Mouse (Mus musculus) ZHBTc4 (cell line): ENCODE data around the gene Fam131a.
"Not testable (repeated sequence)": the region's sequence is repeated elsewhere in the genome, so short reads cannot be mapped to it uniquely, and the experiment has no call there.

Source experiments
- DNase-seq: peaks from one replicate; pipeline ENCODE4 v3.0.0-alpha.2; 2011; ENCODE audit warnings: low read depth, low spot score

The Fam131a gene

GRCm38 (mm10) chr16:20693111-20693701, at the start of gene Fam131a:
Gene Fam131a, plus strand, starts transcription at chr16:20693241.
- peak; percentile 85 for DNase-seq

DNA sequence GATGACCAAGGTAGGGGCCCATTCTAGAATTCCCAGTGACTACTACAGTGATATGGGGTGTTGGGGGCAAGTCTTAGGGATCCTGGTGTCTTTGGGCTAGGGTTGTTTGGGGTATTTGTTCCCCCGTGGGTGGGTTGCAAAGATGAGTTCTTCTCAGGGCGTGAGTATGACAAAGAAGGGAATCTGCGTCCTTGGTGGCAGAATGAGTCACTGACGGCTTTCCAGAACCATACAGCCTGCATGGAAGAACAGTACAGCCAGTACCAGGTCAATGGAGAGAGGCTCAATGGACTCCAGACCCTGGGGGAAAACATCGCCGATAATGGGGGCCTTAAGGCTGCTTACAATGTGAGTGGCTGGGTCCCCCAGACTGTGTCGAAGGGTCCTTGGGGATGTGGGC, 49.1 kb upstream of the Fam131a start:
- DNase-seq: no peak

GRCm38 (mm10) chr16:20651076-20651946, 41.7 kb upstream of the Fam131a start, which contains the start of gene Psmd2:
Gene Psmd2, plus strand, starts transcription at chr16:20651652.
- DNase-seq: peak; percentile 98

DNA sequence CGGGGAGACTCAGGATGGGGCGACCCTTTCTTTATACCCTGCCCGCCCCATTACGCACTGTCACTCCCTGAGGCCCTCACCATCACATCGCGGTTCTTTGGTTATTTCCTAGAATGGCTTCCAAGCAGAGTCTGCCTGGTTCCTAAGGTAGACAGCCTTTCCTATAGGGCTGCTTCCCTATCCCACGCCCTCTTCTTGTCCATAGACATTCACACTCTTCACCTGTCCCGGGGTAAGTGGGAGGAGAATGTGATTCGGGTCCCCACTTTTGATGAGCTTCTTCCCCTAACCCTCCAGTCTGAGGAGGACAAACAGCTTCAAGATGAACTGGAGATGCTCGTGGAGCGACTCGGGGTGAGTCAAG, 41.1 kb upstream of the Fam131a start:
- no peak for DNase-seq

- no peak for DNase-seq
Observed at GRCm38 (mm10) chr16:20653315-20653714, 39.7 kb upstream of the Fam131a start.

- DNase-seq: no peak
Observed at GRCm38 (mm10) chr16:20657661-20658060, 35.4 kb upstream of the Fam131a start.

DNA sequence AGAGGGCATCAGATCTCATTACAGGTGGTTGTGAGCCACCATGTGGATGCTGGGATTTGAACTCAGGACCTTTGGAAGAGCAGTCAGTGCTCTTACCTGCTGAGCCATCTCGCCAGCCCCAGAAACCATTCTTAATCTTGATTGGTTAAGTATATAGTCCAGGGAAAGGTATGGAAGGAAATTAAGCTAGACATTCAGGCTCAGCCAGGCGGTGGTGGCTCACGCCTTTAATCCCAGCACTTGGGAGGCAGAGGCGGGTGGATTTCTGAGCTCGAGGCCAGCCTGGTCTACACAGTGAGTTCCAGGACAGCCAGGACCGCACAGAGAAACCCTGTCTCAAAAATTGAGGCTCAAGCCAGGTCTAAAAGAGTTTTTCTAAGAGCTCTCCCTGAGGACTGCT, 25.0 kb upstream of the Fam131a start, which contains the start of gene Eif4g1:
Gene Eif4g1, plus strand, starts transcription at position 301 of the 400 bp plus-strand sequence.
- DNase-seq: not testable (repeated sequence)

DNA sequence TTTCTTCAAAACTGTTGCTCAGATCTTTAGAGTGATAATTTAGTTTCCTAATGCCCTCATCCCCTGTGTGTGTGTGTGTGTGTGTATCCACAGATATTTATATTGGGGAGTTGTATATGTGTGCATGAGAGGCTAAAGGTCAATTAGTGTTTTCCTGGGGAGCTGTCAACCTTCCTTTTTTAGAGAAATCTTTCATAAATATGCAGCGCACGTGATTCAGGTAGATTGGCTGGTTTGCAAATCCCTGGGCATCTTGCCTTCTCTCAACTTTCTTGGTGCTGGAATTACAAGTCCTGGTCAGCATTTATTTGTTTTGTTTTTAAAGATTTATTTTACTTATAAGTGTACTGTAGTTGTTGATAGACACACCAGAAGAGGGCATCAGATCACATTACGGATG, 22.8 kb upstream of the Fam131a start:
- DNase-seq: no peak

GRCm38 (mm10) chr16:20671886-20672285, 21.2 kb upstream of the Fam131a start:
- peak; percentile 68 for DNase-seq

GRCm38 (mm10) chr16:20672500-20672902, 20.5 kb upstream of the Fam131a start:
- DNase-seq: peak; percentile 98

DNA sequence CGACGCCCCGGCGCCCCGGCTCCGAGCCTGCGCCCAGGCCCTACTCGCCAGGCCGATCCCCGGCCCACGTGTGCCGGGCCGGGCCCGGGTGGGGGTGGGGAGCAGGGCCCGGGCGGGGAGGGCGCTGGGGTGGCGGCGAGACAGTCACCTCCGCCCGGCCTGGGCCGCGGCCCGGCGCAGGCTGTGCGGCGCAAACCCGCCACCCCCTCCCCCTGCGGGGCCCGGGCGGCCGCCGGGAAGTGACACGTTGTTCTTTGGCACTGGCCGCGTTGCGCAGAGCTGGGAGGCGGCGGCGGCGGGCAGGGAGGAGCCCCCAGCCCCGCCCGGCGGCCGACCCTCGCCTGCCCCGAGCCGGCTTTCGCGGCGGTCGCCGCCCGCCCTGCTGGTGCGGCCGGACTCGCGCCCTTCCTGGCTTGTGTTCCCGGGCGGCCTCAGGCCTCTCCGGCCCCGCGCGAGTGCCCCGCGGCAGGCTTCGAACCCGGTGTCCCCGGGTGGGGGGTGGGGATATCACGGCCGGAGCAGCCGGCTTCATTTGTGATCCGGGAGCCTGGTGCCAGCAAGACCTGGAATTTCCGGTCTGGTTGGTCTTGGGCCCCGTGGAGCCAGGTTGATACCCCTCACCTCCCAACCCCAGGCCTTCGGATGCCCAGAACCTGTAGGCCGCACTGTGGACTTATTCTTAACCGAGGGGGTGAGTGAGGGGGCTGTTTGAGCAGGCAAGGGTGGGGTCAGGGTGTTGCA, 19.9 kb upstream of the Fam131a start:
- DNase-seq: peak; percentile 35

DNA sequence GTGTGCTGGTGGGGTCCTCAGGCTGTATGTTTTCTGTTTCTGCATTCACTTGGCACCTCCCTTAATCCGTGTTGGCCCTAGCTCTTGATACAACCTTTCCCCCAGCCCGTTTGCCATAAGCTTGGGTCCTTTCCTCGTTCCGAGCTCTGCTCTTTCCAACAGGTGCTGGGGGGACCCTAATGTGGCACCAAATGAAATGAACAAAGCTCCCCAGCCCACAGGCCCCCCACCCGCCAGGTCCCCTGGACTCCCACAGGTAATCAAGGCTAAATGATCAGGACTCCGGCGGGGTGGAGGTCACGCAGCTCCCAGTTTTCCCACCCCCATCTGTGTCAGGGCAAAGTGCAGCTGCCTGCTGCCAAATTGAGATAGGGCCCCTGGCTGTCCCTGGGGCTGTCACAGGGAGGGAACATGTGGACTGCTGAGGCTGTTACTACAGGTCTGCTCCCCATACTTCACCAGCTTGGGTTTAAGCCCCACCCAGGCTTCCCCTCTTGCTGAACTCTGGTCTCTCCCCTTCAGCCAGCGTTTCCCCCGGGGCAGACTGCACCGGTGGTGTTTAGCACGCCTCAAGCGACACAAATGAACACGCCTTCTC, 19.2 kb upstream of the Fam131a start:
- peak; percentile 81 for DNase-seq

DNA sequence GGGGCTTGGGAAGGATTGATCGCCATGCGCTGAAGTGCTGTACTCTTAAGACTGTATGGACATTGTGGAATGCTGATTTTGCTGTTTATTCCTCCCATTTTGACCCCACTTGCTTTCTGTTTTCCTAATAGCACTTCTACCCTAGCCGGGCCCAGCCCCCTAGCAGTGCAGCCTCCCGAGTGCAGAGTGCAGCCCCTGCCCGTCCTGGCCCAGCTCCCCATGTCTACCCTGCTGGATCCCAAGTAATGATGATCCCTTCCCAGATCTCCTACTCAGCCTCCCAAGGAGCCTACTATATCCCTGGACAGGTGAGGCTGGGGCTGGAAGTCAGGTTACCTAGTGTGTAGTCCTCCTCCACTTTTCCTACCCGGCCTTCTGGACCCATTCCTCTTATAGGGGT, 17.8 kb upstream of the Fam131a start:
- DNase-seq: no peak

DNA sequence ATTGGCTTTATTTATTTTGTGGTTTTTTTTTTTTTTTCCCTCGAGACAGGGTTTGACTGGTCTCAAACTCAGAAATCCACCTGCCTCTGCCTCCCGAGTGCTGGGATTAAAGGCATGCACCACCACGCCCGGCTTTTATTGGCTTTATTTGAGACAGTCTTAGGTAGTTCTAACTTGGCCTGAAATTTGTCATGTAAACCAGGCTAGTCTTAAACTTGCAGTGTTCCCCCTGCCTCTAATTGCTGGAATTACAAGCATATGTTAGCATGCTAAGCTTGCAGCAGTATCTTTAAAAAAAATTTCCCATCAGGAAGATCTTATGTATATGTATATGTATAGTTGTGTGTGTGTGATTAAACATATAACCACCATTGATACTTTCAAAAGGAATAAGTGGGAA, 16.3 kb upstream of the Fam131a start:
- peak; percentile 36 for DNase-seq

DNA sequence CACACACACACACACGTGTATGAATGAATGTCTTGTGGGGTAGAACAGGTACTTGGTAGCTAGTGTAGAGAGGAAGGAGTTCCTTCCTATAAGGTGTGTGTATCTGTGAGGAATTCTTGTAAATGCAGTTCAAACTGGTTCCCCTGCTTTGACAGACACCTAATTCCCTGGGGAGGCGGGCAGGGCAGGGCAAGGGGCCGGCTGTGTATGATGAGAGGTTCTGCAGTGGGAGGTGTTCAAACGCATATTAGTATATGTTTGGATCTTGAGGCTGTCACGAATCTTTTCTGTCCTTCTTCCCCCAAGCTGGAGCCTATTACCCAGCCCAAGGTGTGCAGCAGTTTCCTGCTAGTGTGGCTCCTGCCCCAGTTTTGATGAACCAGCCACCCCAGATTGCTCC, 15.7 kb upstream of the Fam131a start:
- DNase-seq: peak; percentile 56

GRCm38 (mm10) chr16:20677974-20678675, 14.9 kb upstream of the Fam131a start:
- DNase-seq: no peak

DNA sequence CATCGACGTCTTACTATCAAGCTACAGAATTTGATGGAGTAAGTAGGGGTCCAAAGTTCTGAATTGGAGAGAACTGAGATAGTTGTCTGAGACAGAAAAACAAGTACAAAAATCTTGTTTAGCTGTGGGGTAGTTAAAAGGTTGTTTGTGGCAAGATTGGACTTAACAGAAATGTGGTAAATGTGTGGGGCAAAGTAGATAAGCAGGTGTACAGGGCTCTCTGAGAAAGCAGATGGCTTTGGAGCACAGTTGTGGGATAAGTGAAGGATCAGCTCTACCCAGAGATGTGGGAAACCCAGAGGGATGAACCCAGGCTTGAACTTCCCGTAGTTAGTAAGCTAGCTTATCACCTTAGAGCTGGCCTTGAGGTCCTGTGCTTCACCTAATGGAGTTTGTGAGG, 2.3 kb upstream of the Fam131a start:
- DNase-seq: no peak

DNA sequence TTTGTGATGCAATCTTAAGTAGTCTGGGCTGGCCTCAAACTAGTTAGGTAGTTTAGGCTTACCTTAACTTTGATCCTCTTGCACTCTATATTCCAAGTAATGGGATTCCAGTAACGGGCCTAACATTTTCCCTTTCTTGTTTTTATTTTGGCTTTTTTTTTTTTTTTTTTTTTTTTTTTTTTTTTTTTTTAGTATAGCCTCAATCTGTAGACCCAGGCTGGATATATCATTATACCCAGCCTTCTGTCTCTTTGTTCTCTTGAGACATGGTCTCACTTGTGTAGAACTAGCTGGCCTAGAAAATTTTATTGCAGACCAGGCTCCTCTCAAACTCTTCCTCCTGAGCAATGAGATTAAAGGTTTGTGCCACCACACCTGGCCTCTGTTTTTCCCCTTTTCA, 1.4 kb upstream of the Fam131a start:
- DNase-seq: no peak

DNA sequence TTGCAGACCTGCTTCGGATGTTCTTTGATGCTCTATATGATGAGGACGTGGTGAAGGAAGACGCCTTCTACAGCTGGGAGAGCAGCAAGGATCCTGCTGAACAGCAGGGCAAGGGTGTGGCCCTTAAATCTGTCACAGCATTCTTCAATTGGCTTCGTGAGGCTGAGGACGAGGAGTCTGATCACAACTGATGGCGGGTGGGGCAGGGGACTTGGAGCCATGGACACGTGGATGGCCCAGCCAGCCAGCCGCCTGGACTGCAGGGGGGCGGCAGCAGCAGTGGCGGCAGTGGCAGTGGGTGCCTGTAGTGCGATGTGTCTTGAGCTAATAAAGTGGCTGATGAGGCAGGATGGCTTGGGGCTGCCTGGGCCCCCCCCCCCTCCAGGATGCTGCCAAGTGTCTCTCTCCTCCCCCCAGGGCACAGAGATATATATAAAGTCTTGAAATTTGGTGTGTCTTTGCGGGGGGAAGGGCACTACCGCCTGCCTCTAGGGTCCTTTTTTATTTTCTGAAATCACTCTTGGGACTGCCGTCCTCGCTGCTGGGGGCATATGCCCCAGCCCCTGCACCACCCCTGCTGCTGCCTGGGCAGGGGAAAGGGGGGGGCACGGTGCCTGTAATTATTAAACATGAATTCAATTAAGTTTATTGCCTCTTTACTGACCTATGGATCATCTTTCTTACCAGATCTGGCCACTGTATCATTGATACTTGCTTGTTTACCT, 638 bp upstream of the Fam131a start:
- peak; percentile 68 for DNase-seq

GRCm38 (mm10) chr16:20694781-20695180, 1.7 kb downstream of the Fam131a start:
- DNase-seq: no peak
